Mouse (Mus musculus) liver, postnatal 0 days (tissue): ENCODE results near the gene Nfrkb. TPM values are rescaled to one million over a fixed set of nuclear protein-coding genes. Genes with fewer than 3 reads are reported as not detected.

Source experiments
- ATAC-seq: fragments of 200-750 bp; cut with Nextera tagmentation; 2 replicates; pipeline ENCODE4 v1.8.0; 2017; ENCODE audit warnings: mild to moderate bottlenecking, moderate library complexity
- DNase-seq: peaks from one replicate; pipeline ENCODE4 v3.0.0-alpha.2; 2016
- H3K27ac ChIP-seq: fragments of 300-500 bp; sonication (generic); 2 replicates; pipeline ENCODE4 v1.5.1; 2014; ENCODE audit warnings: antibody characterized with exemption, moderate library complexity, mild to moderate bottlenecking, low read depth
- H3K27me3 ChIP-seq: fragments of 300-500 bp; sonication (generic); 2 replicates; pipeline ENCODE4 v1.6.1; 2014; ENCODE audit warnings: low read length, control low read depth, mixed read lengths; ENCODE audit not compliant: insufficient read depth
- H3K36me3 ChIP-seq: fragments of 300-500 bp; sonication (generic); replicated peaks from 2 replicates; pipeline ENCODE4 v1.6.1; 2014; ENCODE audit warnings: mild to moderate bottlenecking, control low read depth, low read length, moderate library complexity, mixed read lengths; ENCODE audit not compliant: insufficient read depth
- H3K4me1 ChIP-seq: fragments of 300-500 bp; sonication (generic); 2 replicates; pipeline ENCODE4 v1.6.1; 2014; ENCODE audit warnings: antibody characterized with exemption, mild to moderate bottlenecking, control low read depth; ENCODE audit not compliant: insufficient read depth
- H3K4me2 ChIP-seq: fragments of 300-500 bp; sonication (generic); 2 replicates; pipeline ENCODE4 v1.6.1; 2014; ENCODE audit warnings: low read depth, mild to moderate bottlenecking, low read length, moderate library complexity, mixed read lengths
- H3K4me3 ChIP-seq: fragments of 300-500 bp; sonication (generic); 2 replicates; pipeline ENCODE4 v1.5.1; 2014; ENCODE audit warnings: low read depth, low read length
- H3K9ac ChIP-seq: fragments of 300-500 bp; sonication (generic); replicated peaks from 2 replicates; pipeline ENCODE4 v1.6.1; 2014; ENCODE audit warnings: mild to moderate bottlenecking, moderate library complexity
- H3K9me3 ChIP-seq: fragments of 300-500 bp; sonication (generic); 2 replicates; pipeline ENCODE4 v1.6.1; 2016; ENCODE audit warnings: mild to moderate bottlenecking, control low read depth, low read length, mixed read lengths
- CTCF ChIP-seq: sonication (generic); IDR thresholded peaks from 2 replicates; pipeline ENCODE4 v1.5.1; 2016; ENCODE audit warnings: antibody characterized with exemption, low read depth
- EP300 ChIP-seq: IDR thresholded peaks from 2 replicates; pipeline ENCODE4 v1.6.1; 2016; ENCODE audit warnings: antibody characterized with exemption, low read depth, mild to moderate bottlenecking
- WGBS: fragments of 180-500 bp; shearing (Covaris S2); extraction: QIAGEN DNeasy Blood & Tissue Kit; methylation state at CpG from one replicate; pipeline ENCODE4 v1.1.7; 2014; ENCODE audit not compliant: insufficient replicate concordance; 5-methylcytosine and 5-hydroxymethylcytosine counted together
- polyA plus RNA-seq: library from polyadenylated mRNA; unstranded; fragments of >200 nt; fragmentation: Nextera tagmentation; extraction: Ambion mirVana; gene quantifications from 2 replicates; pipeline ENCODE4 v1.2.1, GENCODE M21; 2015

Gene Nfrkb
- polyA plus RNA-seq, 1 experiment from 2014 or later: 5.3 TPM

DNA sequence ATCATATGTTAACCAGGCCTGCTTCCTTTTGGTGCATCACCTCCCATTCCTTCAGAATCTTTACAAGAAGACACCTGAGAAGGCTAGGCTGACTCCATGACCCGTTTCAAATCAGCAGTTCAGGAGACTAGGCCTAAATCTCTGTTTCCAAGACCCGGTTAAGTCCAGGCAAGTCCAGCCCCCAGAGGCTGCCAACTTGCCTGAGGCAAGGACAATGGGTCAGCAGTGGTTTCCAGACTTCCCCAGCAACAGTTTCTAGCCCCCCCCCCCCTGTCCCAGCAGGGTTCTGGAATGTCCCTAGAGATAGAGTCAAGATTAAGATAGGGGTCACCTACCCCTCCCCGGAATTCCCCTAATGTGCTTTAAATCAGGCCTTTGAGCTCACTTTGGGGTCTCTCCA, 55.5 kb downstream of the Nfrkb start:
- Histone ChIP-seq H3K27ac (no peak overlapping the region), H3K9ac (no peak overlapping the region), H3K27me3 (no peaks in the 10 kb centered on the region), H3K4me3 (no peak overlapping the region), H3K9me3 (no peaks in the 10 kb centered on the region), H3K4me1 (no peaks in the 10 kb centered on the region), H3K36me3 (no peaks in the 10 kb centered on the region), H3K4me2 (no peak overlapping the region)
- no peak for TF ChIP-seq CTCF
- no peak for TF ChIP-seq EP300
- ATAC-seq (no peak), DNase-seq (no peak)
- 85% methylated on average over 3 of the region's 3 CpGs for WGBS

DNA sequence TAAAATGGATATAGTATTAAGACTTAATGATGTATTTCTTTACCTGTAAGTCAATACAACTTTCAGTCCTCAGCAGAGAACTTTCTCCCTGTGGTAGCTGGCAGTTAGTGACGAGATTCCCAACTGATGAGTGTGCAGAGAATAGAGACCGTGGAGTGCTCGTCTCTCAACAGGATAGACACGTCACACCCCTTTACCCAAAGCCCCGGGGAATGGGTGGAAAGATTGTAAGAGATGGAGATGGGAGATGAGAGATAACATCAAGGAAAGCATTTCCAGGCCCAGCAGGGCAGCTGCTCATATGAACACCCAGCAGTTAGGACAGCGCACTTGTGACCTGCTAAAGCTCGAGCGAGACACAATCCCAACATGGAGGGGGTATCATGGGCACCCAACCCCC, 58.2 kb downstream of the Nfrkb start:
- Histone ChIP-seq H3K4me1 (no peaks in the 10 kb centered on the region), H3K9me3 (no peaks in the 10 kb centered on the region), H3K27me3 (no peaks in the 10 kb centered on the region), H3K4me3 (no peak overlapping the region), H3K27ac (no peak overlapping the region), H3K9ac (no peak overlapping the region), H3K36me3 (no peaks in the 10 kb centered on the region), H3K4me2 (no peak overlapping the region)
- ATAC-seq (no peak), DNase-seq (no peak)
- no peak for TF ChIP-seq EP300
- TF ChIP-seq CTCF: no peak
- 80% methylated on average over 8 of the region's 8 CpGs for WGBS

DNA sequence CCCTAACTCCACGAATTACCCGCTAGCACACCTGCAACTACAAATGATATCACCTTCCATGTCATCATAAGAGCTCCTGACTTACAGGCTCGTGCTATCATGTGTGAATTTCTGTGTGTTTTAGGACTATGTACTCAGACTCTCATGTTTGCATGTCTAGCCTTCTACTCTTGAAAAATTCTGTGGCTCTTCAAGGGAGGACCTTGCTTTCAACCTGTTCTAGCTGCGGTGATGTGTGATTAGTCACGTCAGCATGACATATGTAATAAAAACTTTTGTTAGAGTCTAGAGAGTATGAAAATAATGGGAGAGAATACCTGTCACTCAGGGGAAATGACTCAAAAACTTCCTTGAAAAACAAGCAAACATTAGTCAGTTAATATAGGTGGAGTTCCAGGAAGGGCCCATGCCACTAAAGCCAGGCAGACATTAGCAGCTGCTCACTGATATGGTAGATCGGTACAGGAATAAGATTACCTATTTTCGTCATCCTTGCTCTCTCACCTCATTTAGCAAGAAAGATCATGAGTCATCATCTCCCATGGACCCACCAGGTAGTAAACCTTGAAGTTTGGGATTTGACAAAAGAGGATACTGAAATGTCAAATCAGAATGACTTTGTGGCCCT, 63.3 kb downstream of the Nfrkb start:
- ATAC-seq (no peak), DNase-seq (no peak)
- no peaks in the 10 kb centered on the region for H3K4me1 ChIP-seq
- no peaks in the 10 kb centered on the region for H3K27me3 ChIP-seq
- 71% methylated on average over 7 of the region's 7 CpGs for WGBS
- TF ChIP-seq EP300 (no peak), CTCF (no peak)
- no peak overlapping the region for H3K4me2 ChIP-seq
- no peak overlapping the region for H3K27ac ChIP-seq
- H3K9ac ChIP-seq: no peak overlapping the region
- no peaks in the 10 kb centered on the region for H3K36me3 ChIP-seq
- no peaks in the 10 kb centered on the region for H3K9me3 ChIP-seq
- H3K4me3 ChIP-seq: no peak overlapping the region

DNA sequence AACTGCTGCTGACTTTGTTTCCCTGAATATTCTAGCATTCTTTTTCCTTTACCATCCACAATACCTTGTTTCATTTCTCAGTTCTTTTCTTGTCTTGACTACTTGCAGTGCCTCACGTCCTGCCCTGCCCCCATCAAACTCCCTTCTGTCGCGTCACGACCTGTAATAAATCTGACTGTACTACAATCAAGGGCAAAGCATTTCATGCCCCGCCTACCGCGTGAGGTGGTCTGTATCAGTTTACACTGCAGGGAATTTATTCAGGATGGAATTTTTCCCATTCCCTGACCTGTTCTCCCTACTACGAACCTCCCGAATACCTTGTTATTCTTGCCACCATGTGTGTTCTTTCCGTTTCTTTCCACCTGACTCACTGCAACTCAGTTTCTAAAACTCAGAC, 66.2 kb downstream of the Nfrkb start:
- no peak for DNase-seq

GRCm38 (mm10) chr9:31454356-31454755, 68.4 kb downstream of the Nfrkb start:
- no peak overlapping the region for H3K4me2 ChIP-seq
- H3K9me3 ChIP-seq: no peaks in the 10 kb centered on the region
- WGBS: 52% methylated on average over 1 of the region's 1 CpGs
- DNase-seq: no peak
- no peaks in the 10 kb centered on the region for H3K27me3 ChIP-seq
- no peaks in the 10 kb centered on the region for H3K36me3 ChIP-seq
- TF ChIP-seq CTCF (no peak), EP300 (no peak)
- no peak for ATAC-seq
- H3K9ac ChIP-seq: no peak overlapping the region
- H3K27ac ChIP-seq: no peak overlapping the region
- H3K4me1 ChIP-seq: no peaks in the 10 kb centered on the region
- H3K4me3 ChIP-seq: no peak overlapping the region

More for the DNA sequence above, 66.2 kb downstream of the Nfrkb start:
- Histone ChIP-seq H3K27me3 (no peaks in the 10 kb centered on the region), H3K9ac (no peak overlapping the region), H3K9me3 (no peaks in the 10 kb centered on the region), H3K4me2 (no peak overlapping the region), H3K27ac (no peak overlapping the region), H3K36me3 (no peaks in the 10 kb centered on the region), H3K4me3 (no peak overlapping the region), H3K4me1 (no peaks in the 10 kb centered on the region)
- 62% methylated on average over 10 of the region's 10 CpGs for WGBS
- no peak for ATAC-seq
- TF ChIP-seq CTCF: no peak
- TF ChIP-seq EP300: no peak

DNA sequence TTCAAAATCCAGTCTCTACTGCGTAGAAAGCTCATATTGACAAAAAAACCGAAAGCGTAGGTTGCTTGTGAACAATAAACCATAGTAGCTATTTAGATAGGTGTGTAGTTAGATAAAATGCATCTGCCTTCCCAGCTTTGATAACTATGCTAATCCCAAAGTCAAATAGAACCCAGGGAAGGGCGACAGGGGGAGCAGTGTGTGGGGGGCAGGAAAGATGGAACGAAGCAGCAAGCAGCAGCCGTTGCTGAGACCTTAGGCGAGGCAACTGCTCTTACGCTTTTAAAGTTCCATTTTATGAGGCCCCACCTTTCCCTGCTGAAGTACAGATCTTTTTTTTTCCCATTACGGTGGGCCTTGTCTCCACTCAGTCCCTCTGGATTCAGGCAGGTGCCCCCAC, 77.2 kb downstream of the Nfrkb start:
- peaks cover 20% of the 10 kb centered on the region for H3K27me3 ChIP-seq
- no peak overlapping the region for H3K9ac ChIP-seq
- H3K36me3 ChIP-seq: no peaks in the 10 kb centered on the region
- H3K27ac ChIP-seq: no peak overlapping the region
- ATAC-seq (no peak), DNase-seq (no peak)
- no peaks in the 10 kb centered on the region for H3K9me3 ChIP-seq
- H3K4me1 ChIP-seq: no peaks in the 10 kb centered on the region
- no peak for TF ChIP-seq CTCF
- TF ChIP-seq EP300: no peak
- 47% methylated on average over 9 of the region's 9 CpGs for WGBS
- no peak overlapping the region for H3K4me3 ChIP-seq
- H3K4me2 ChIP-seq: no peak overlapping the region
